Mouse (Mus musculus): ENCODE data around the gene Olfr658. TPM values are rescaled to one million over a fixed set of nuclear protein-coding genes. Genes with fewer than 3 reads are reported as not detected.

Olfr658 gene
- polyA plus RNA-seq, 1 experiment from 2014 or later: not detected

Other genes starting within 250 kb of the Olfr658 start
- gene Trim30c, start 246.5 kb downstream of the Olfr658 start, polyA plus RNA-seq (2014; fragmentation: Nextera tagmentation; extraction: Ambion mirVana): 0.20 TPM in 1 of 2 replicates, not detected in the other
- 1.0 and 1.3 TPM in 2 replicates for gene Trim30a, start 182.1 kb downstream of the Olfr658 start, polyA plus RNA-seq (2014; fragmentation: Nextera tagmentation; extraction: Ambion mirVana)
- 0.41 and 0.49 TPM in 2 replicates for gene Trim30d, start 139.5 kb downstream of the Olfr658 start, polyA plus RNA-seq (2014; fragmentation: Nextera tagmentation; extraction: Ambion mirVana)
- not detected in 2 replicates for gene Olfr651, start 97.2 kb downstream of the Olfr658 start, polyA plus RNA-seq (2014; fragmentation: Nextera tagmentation; extraction: Ambion mirVana)
- gene Olfr652, start 86.4 kb downstream of the Olfr658 start, polyA plus RNA-seq (2014; fragmentation: Nextera tagmentation; extraction: Ambion mirVana): not detected in 2 replicates
- gene Olfr653, start 70.0 kb downstream of the Olfr658 start, polyA plus RNA-seq (2014; fragmentation: Nextera tagmentation; extraction: Ambion mirVana): not detected in 2 replicates
- gene Olfr654, start 60.3 kb downstream of the Olfr658 start, polyA plus RNA-seq (2014; fragmentation: Nextera tagmentation; extraction: Ambion mirVana): not detected in 2 replicates
- gene Olfr655, start 45.5 kb downstream of the Olfr658 start, polyA plus RNA-seq (2014; fragmentation: Nextera tagmentation; extraction: Ambion mirVana): not detected in 2 replicates
- not detected in 2 replicates for gene Olfr656, start 33.4 kb downstream of the Olfr658 start, polyA plus RNA-seq (2014; fragmentation: Nextera tagmentation; extraction: Ambion mirVana)
- not detected in 2 replicates for gene Olfr657, start 22.5 kb downstream of the Olfr658 start, polyA plus RNA-seq (2014; fragmentation: Nextera tagmentation; extraction: Ambion mirVana)
- not detected in 2 replicates for gene Olfr659, start 19.4 kb upstream of the Olfr658 start, polyA plus RNA-seq (2014; fragmentation: Nextera tagmentation; extraction: Ambion mirVana)
- not detected in 2 replicates for gene Olfr661, start 39.2 kb upstream of the Olfr658 start, polyA plus RNA-seq (2014; fragmentation: Nextera tagmentation; extraction: Ambion mirVana)
- not detected in 2 replicates for gene Usp17le, start 130.2 kb upstream of the Olfr658 start, polyA plus RNA-seq (2014; fragmentation: Nextera tagmentation; extraction: Ambion mirVana)
- not detected in 2 replicates for gene Usp17lb, start 195.3 kb upstream of the Olfr658 start, polyA plus RNA-seq (2014; fragmentation: Nextera tagmentation; extraction: Ambion mirVana)
- not detected in 2 replicates for gene Usp17la, start 209.7 kb upstream of the Olfr658 start, polyA plus RNA-seq (2014; fragmentation: Nextera tagmentation; extraction: Ambion mirVana)
- gene Olfr665, start 230.7 kb upstream of the Olfr658 start, polyA plus RNA-seq (2014; fragmentation: Nextera tagmentation; extraction: Ambion mirVana): not detected in 2 replicates
- gene Olfr666, start 248.6 kb upstream of the Olfr658 start, polyA plus RNA-seq (2014; fragmentation: Nextera tagmentation; extraction: Ambion mirVana): not detected in 2 replicates